Comparison of ENCODE assay signal across 10 mouse cellular contexts in the genomic region with DNA sequence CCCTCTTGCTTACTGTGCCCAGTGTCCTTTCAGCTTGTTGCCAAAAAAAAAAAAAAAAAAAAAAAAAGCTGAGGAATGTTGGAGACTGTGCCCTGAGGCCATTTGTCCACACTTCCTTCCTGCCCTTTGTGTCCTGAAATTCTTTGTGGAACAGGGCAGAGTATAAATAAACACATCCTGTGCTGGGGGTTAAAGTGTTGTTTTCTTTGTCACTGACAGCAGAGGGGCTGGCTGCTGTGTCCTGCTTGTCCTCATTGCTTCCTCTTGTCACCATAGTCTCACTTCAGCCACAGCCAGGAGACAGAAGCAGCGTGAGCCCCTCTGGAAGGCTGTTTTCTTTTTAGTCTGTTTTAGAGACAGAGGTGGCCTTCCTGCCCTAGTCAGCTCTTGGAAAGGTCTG. TPM values are rescaled to one million over a fixed set of nuclear protein-coding genes. Genes with fewer than 3 reads are reported as not detected.
DNase-seq lines count a peak whose midpoint lies in the region; ATAC-seq and TF ChIP-seq lines count a peak whose summit lies in the region.
"Had no signal": no experiment of that assay in that cellular context is flagged by ENCODE, and none has a peak within 500 bp of the region (broad histone marks: within the 10 kb centered on the region; RNA-seq: fewer than 3 reads in every experiment).

No protein-coding gene starts in this region.

- peak overlapping the region; percentile 53; the same call in 1 of the 2 replicates for H3K27ac ChIP-seq in ES-Bruce4 (ENCODE audit: insufficient read depth, low read length)
- H3K27ac ChIP-seq in brown adipose tissue, adult 24 weeks (replicated peaks; ENCODE audit: low read depth, low read length): peak overlapping the region; percentile 99
- H3K27ac ChIP-seq in liver, embryonic 13.5 days: peak overlapping the region; percentile 77
- H3K27ac ChIP-seq in left cerebral cortex, adult 2 months: no peak overlapping the region
- H3K27ac ChIP-seq in hindbrain, embryonic 11.5 days (ENCODE audit: low read depth, low read length): no peak overlapping the region

- TF ChIP-seq POLR2A in ES-Bruce4 (IDR thresholded peaks at IDR 0.05; ENCODE audit: insufficient read depth, low read length): no peak

- H3K9ac ChIP-seq in ES-Bruce4 (ENCODE audit: low read depth, poor library complexity, severe bottlenecking): no peak overlapping the region
- no peak overlapping the region for H3K9ac ChIP-seq in liver, embryonic 13.5 days
- no peak overlapping the region for H3K9ac ChIP-seq in hindbrain, embryonic 11.5 days (ENCODE audit: low read depth, low read length)
- H3K9ac ChIP-seq: hindbrain, embryonic 15.5 days had no signal

- H3K4me2 ChIP-seq in liver, embryonic 13.5 days: no peak overlapping the region
- H3K4me2 ChIP-seq in hindbrain, embryonic 11.5 days (replicated peaks; ENCODE audit: low read depth, low read length): no peak overlapping the region
- H3K4me2 ChIP-seq: hindbrain, embryonic 15.5 days had no signal

- H3K27me3 ChIP-seq in ES-Bruce4 (ENCODE audit: control insufficient read depth, insufficient read depth, low read length, poor library complexity, severe bottlenecking): no peaks in the 10 kb centered on the region
- no peaks in the 10 kb centered on the region for H3K27me3 ChIP-seq in liver, embryonic 13.5 days
- H3K27me3 ChIP-seq in hindbrain, embryonic 11.5 days (ENCODE audit: control insufficient read depth, insufficient read depth, low read length): no peaks in the 10 kb centered on the region
- H3K27me3 ChIP-seq: hindbrain, embryonic 15.5 days had no signal

- H3K9me3 ChIP-seq in ES-Bruce4 (replicated peaks; ENCODE audit: control insufficient read depth, insufficient read depth, low read length, poor library complexity, severe bottlenecking): no peaks in the 10 kb centered on the region
- H3K9me3 ChIP-seq in liver, embryonic 13.5 days (replicated peaks): no peaks in the 10 kb centered on the region
- H3K9me3 ChIP-seq in hindbrain, embryonic 11.5 days (ENCODE audit: control insufficient read depth, low read length): no peaks in the 10 kb centered on the region
- H3K9me3 ChIP-seq: hindbrain, embryonic 15.5 days had no signal

- peak; percentile 54 for ATAC-seq in liver, embryonic 13.5 days (ENCODE audit: low read depth)
- no peak for ATAC-seq in hindbrain, embryonic 11.5 days (ENCODE audit: low FRiP score)

- H3K4me1 ChIP-seq in ES-Bruce4 (ENCODE audit: control insufficient read depth, insufficient read depth, low read length): peaks cover 1% of the 10 kb centered on the region
- peaks cover 20% of the 10 kb centered on the region; the same call in 1 of the 2 replicates for H3K4me1 ChIP-seq in brown adipose tissue, adult 24 weeks (ENCODE audit: control insufficient read depth, insufficient read depth, insufficient read length, low read length)
- 0 out of 2 replicates have a peak, but pooled peaks cover 7% of the 10 kb centered on the region for H3K4me1 ChIP-seq in liver, embryonic 13.5 days (replicated peaks)
- H3K4me1 ChIP-seq in hindbrain, embryonic 11.5 days (replicated peaks; ENCODE audit: control insufficient read depth, insufficient read depth, low read length): no peaks in the 10 kb centered on the region
- H3K4me1 ChIP-seq: hindbrain, embryonic 15.5 days had no signal

- no peak for TF ChIP-seq EP300 in ES-Bruce4 (IDR thresholded peaks at IDR 0.05; ENCODE audit: insufficient read depth, low read depth, low read length)

- no peak overlapping the region for H3K4me3 ChIP-seq in ES-Bruce4 (ENCODE audit: low read depth, low read length)
- H3K4me3 ChIP-seq in brown adipose tissue, adult 24 weeks (ENCODE audit: insufficient read depth, low read depth, low read length): peak overlapping the region; percentile 20
- no peak overlapping the region for H3K4me3 ChIP-seq in liver, embryonic 13.5 days (replicated peaks)
- H3K4me3 ChIP-seq in left cerebral cortex, adult 2 months: no peak overlapping the region
- no peak overlapping the region for H3K4me3 ChIP-seq in hindbrain, embryonic 11.5 days (ENCODE audit: low read depth, low read length)
- H3K4me3 ChIP-seq: hindbrain, embryonic 15.5 days; myocyte had no signal

- TF ChIP-seq CTCF in ES-Bruce4 (IDR thresholded peaks at IDR 0.05; ENCODE audit: low read depth, low read length): no peak
- no peak for TF ChIP-seq CTCF in left cerebral cortex, adult 2 months (IDR thresholded peaks at IDR 0.05)

- intact Hi-C loops in heart, postnatal 25 days (cut with DNase I): no loop called here
- intact Hi-C loops in left cerebral cortex, adult 2 months (cut with DNase I): no loop called here

- H3K36me3 ChIP-seq in ES-Bruce4 (ENCODE audit: control insufficient read depth, insufficient read depth, low read length, poor library complexity, severe bottlenecking): peaks cover 58% of the 10 kb centered on the region
- H3K36me3 ChIP-seq in liver, embryonic 13.5 days: peaks cover 96% of the 10 kb centered on the region
- peaks cover 14% of the 10 kb centered on the region; the same call in 1 of the 2 replicates for H3K36me3 ChIP-seq in hindbrain, embryonic 11.5 days (ENCODE audit: control insufficient read depth, insufficient read depth, low read length)

- peak; percentile 44 for DNase-seq in heart, postnatal 25 days (ENCODE audit: low spot score)
- DNase-seq in liver, embryonic 13.5 days: no peak
- DNase-seq in left cerebral cortex, adult 8-10 months (ENCODE audit: low spot score in 2 of 2): no peak
- DNase-seq in left cerebral cortex, adult 2 months (ENCODE audit: extremely low spot score in 1 of 2, low spot score in 2 of 2): no peak
- no peak for DNase-seq in left cerebral cortex, adult 9 months (ENCODE audit: low spot score in 2 of 2)
- no peak for DNase-seq in hindbrain, embryonic 11.5 days (ENCODE audit: low spot score)

- WGBS in liver, embryonic 13.5 days (ENCODE audit: insufficient replicate concordance): 44% methylated on average over 1 of the region's 1 CpGs
- whole genome bisulfite sequencing in hindbrain, embryonic 11.5 days: 68% methylated on average over 1 of the region's 1 CpGs

RNA-seq across cellular contexts. Expression of a gene that starts 9.5 kb away (rescaled TPM):
- 56.4 and 59.7 TPM in 2 replicates for polyA plus RNA-seq in ES-Bruce4 (2011; ENCODE audit: insufficient read depth, insufficient read length, low read depth, missing spikeins)
- polyA plus RNA-seq in brown adipose tissue, adult 24 weeks (2012; ENCODE audit: insufficient read depth, insufficient read length, missing spikeins): 13.1 and 20.3 TPM in 2 replicates
- 10 to 100 TPM; 25.4 to 26.6 TPM for total RNA-seq in heart, postnatal 25 days (2021)
- polyA plus RNA-seq in liver, embryonic 13.5 days (2015; fragmentation: Nextera tagmentation; extraction: Ambion mirVana): 29.8 and 33.7 TPM in 2 replicates
- 10 to 100 TPM; 45.2 to 52.4 (median 48.4) TPM for total RNA-seq in left cerebral cortex, adult 8-10 months (2022)
- total RNA-seq in left cerebral cortex, adult 2 months (2021): 10 to 100 TPM; 46.5 to 48.1 TPM
- 55.7 and 57.4 TPM in 2 replicates for polyA plus RNA-seq in hindbrain, embryonic 11.5 days (2014; fragmentation: Nextera tagmentation; extraction: Ambion mirVana)

RNA-seq across cellular contexts. Expression of a gene that starts 20.6 kb away (rescaled TPM):
- 200 and 235 TPM in 2 replicates for polyA plus RNA-seq in ES-Bruce4 (2011; ENCODE audit: insufficient read depth, insufficient read length, low read depth, missing spikeins)
- 81.3 and 132 TPM in 2 replicates for polyA plus RNA-seq in brown adipose tissue, adult 24 weeks (2012; ENCODE audit: insufficient read depth, insufficient read length, missing spikeins)
- total RNA-seq in heart, postnatal 25 days (2021): 100 to 1,000 TPM; 208 to 216 TPM
- polyA plus RNA-seq in liver, embryonic 13.5 days (2015; fragmentation: Nextera tagmentation; extraction: Ambion mirVana): 10.9 and 11.3 TPM in 2 replicates
- total RNA-seq in left cerebral cortex, adult 8-10 months (2022): 100 to 1,000 TPM; 738 to 833 (median 788) TPM
- 100 to 1,000 TPM; 878 to 928 TPM for total RNA-seq in left cerebral cortex, adult 2 months (2021)
- polyA plus RNA-seq in hindbrain, embryonic 11.5 days (2014; fragmentation: Nextera tagmentation; extraction: Ambion mirVana): 172 and 192 TPM in 2 replicates

RNA-seq across cellular contexts. Expression of a gene that starts 55.7 kb away (rescaled TPM):
- polyA plus RNA-seq in ES-Bruce4 (2011; ENCODE audit: insufficient read depth, insufficient read length, low read depth, missing spikeins): 241 and 257 TPM in 2 replicates
- 7.4 and 13.7 TPM in 2 replicates for polyA plus RNA-seq in brown adipose tissue, adult 24 weeks (2012; ENCODE audit: insufficient read depth, insufficient read length, missing spikeins)
- 10 to 100 TPM; 20.2 to 23.2 TPM for total RNA-seq in heart, postnatal 25 days (2021)
- polyA plus RNA-seq in liver, embryonic 13.5 days (2015; fragmentation: Nextera tagmentation; extraction: Ambion mirVana): 39.5 and 49.9 TPM in 2 replicates
- 100 to 1,000 TPM in 1 of 4 experiments, 10 to 100 TPM in 3; 85.4 to 106 (median 97.1) TPM for total RNA-seq in left cerebral cortex, adult 8-10 months (2022)
- total RNA-seq in left cerebral cortex, adult 2 months (2021): 100 to 1,000 TPM in 1 of 2 experiments, 10 to 100 TPM in 1; 97.9 to 101 TPM
- 83.2 and 89.0 TPM in 2 replicates for polyA plus RNA-seq in hindbrain, embryonic 11.5 days (2014; fragmentation: Nextera tagmentation; extraction: Ambion mirVana)

Comparison
In these comparisons a context has a peak if more than half of its experiments do, and no peak if none do; other contexts are left out.
1. H3K27ac ChIP-seq: peak in ES-Bruce4 (single experiment), brown adipose tissue, adult 24 weeks (single experiment) and liver, embryonic 13.5 days (single experiment); none in left cerebral cortex, adult 2 months (single experiment) and hindbrain, embryonic 11.5 days (single experiment).